ENCODE assay signal across 8 mouse cellular contexts in genomic region chr13:68607652-68608405, GRCm38 (mm10). TPM values are rescaled to one million over a fixed set of nuclear protein-coding genes. Genes with fewer than 3 reads are reported as not detected.
DNase-seq lines count a peak whose midpoint lies in the region; ATAC-seq and TF ChIP-seq lines count a peak whose summit lies in the region.

No protein-coding gene starts in this region.

- no peaks in the 10 kb centered on the region for H3K27me3 ChIP-seq in kidney, embryonic 16.5 days (ENCODE audit: insufficient read depth, low read length)
- no peaks in the 10 kb centered on the region for H3K27me3 ChIP-seq in hindbrain, embryonic 15.5 days
- H3K27me3 ChIP-seq in midbrain, embryonic 15.5 days (replicated peaks), result no peaks in the 10 kb centered on the region

- H3K9ac ChIP-seq in kidney, embryonic 16.5 days (replicated peaks; ENCODE audit: low read length), result peak overlapping the region; percentile 35; the same call in 1 of the 2 replicates
- H3K9ac ChIP-seq in hindbrain, embryonic 15.5 days, result no peak overlapping the region
- no peak overlapping the region; the same call in 1 of the 2 replicates for H3K9ac ChIP-seq in midbrain, embryonic 15.5 days

- H3K4me2 ChIP-seq in kidney, embryonic 16.5 days (replicated peaks; ENCODE audit: low read depth, low read length), result peak overlapping the region; percentile 45
- peak overlapping the region; percentile 33 for H3K4me2 ChIP-seq in hindbrain, embryonic 15.5 days
- peak overlapping the region; percentile 27 for H3K4me2 ChIP-seq in midbrain, embryonic 15.5 days

- no peaks in the 10 kb centered on the region; the same call in 1 of the 2 replicates for H3K4me1 ChIP-seq in kidney, embryonic 16.5 days (ENCODE audit: insufficient read depth, low read length)
- peaks cover 22% of the 10 kb centered on the region for H3K4me1 ChIP-seq in hindbrain, embryonic 15.5 days (replicated peaks)
- peaks cover 21% of the 10 kb centered on the region for H3K4me1 ChIP-seq in midbrain, embryonic 15.5 days

- H3K9me3 ChIP-seq in kidney, embryonic 16.5 days (ENCODE audit: low read length), result no peaks in the 10 kb centered on the region
- no peaks in the 10 kb centered on the region for H3K9me3 ChIP-seq in hindbrain, embryonic 15.5 days
- H3K9me3 ChIP-seq in midbrain, embryonic 15.5 days, result no peaks in the 10 kb centered on the region

- H3K4me3 ChIP-seq in kidney, embryonic 16.5 days (ENCODE audit: low read length), result peak overlapping the region; percentile 25
- peak overlapping the region; percentile 2; the same call in 1 of the 2 replicates for H3K4me3 ChIP-seq in hindbrain, embryonic 15.5 days
- 0 out of 2 replicates have a peak overlapping the region, but pooled peaks have one; percentile 2 for H3K4me3 ChIP-seq in midbrain, embryonic 15.5 days

- 44% methylated on average over 21 of the region's 21 CpGs for WGBS in kidney, embryonic 16.5 days
- WGBS in hindbrain, embryonic 15.5 days, result 52% methylated on average over 21 of the region's 21 CpGs
- 50% methylated on average over 21 of the region's 21 CpGs for WGBS in midbrain, embryonic 15.5 days

- TF ChIP-seq POLR2A in brain, embryonic 14.5 days (IDR thresholded peaks at IDR 0.05; ENCODE audit: borderline replicate concordance, extremely low read depth, insufficient read depth, insufficient read length, poor library complexity, severe bottlenecking), result no peak

- DNase-seq in kidney, adult 8-10 months, result no peak
- DNase-seq in brain, embryonic 14.5 days (ENCODE audit: low read depth), result peak; percentile 55
- no peak for DNase-seq in spleen, postnatal 4 days (ENCODE audit: low spot score in 2 of 2)
- DNase-seq in thymus, postnatal 0 days (ENCODE audit: low spot score), result no peak
- DNase-seq in cerebellum, adult 18-20 months, result no peak

- no peak for TF ChIP-seq CTCF in brain, embryonic 14.5 days (IDR thresholded peaks at IDR 0.05; ENCODE audit: borderline replicate concordance, extremely low read depth, insufficient read depth, insufficient read length)

- no peaks in the 10 kb centered on the region for H3K36me3 ChIP-seq in kidney, embryonic 16.5 days (ENCODE audit: insufficient read depth, low read length)
- no peaks in the 10 kb centered on the region for H3K36me3 ChIP-seq in hindbrain, embryonic 15.5 days
- no peaks in the 10 kb centered on the region for H3K36me3 ChIP-seq in midbrain, embryonic 15.5 days (replicated peaks)

- peak; percentile 43 for ATAC-seq in kidney, embryonic 16.5 days (ENCODE audit: low FRiP score, low TSS enrichment)
- ATAC-seq in hindbrain, embryonic 15.5 days (ENCODE audit: low FRiP score, low read depth), result peak; percentile 57
- ATAC-seq in midbrain, embryonic 15.5 days (replicated peaks), result peak; percentile 65

- 0 out of 2 replicates have a peak overlapping the region, but pooled peaks have one; percentile 10 for H3K27ac ChIP-seq in kidney, embryonic 16.5 days (ENCODE audit: low read length)
- 0 out of 2 replicates have a peak overlapping the region, but pooled peaks have one; percentile 9 for H3K27ac ChIP-seq in hindbrain, embryonic 15.5 days (replicated peaks)
- H3K27ac ChIP-seq in midbrain, embryonic 15.5 days, result peak overlapping the region; percentile 57; the same call in 1 of the 2 replicates

RNA-seq across cellular contexts. Expression of gene 1700001L19Rik, which starts 10.6 kb away (rescaled TPM):
- polyA plus RNA-seq in kidney, embryonic 16.5 days (2015; fragmentation: Nextera tagmentation; extraction: Ambion mirVana), result 0.35 and 0.49 TPM in 2 replicates
- 1.6 and 2.8 TPM in 2 replicates for polyA plus RNA-seq in brain, embryonic 14.5 days (2012; rRNA removed)
- polyA plus RNA-seq in hindbrain, embryonic 15.5 days (2015; fragmentation: Nextera tagmentation; extraction: Ambion mirVana), result 8.1 and 8.7 TPM in 2 replicates
- 9.6 and 9.8 TPM in 2 replicates for polyA plus RNA-seq in midbrain, embryonic 15.5 days (2015; fragmentation: Nextera tagmentation; extraction: Ambion mirVana)
- polyA plus RNA-seq in thymus, postnatal 0 days (2015; fragmentation: Nextera tagmentation; extraction: Ambion mirVana), result 0.10 TPM in 1 of 2 replicates, not detected in the other

RNA-seq across cellular contexts. Expression of gene Fastkd3, which starts 25.8 kb away (rescaled TPM):
- 33.9 and 34.3 TPM in 2 replicates for polyA plus RNA-seq in kidney, embryonic 16.5 days (2015; fragmentation: Nextera tagmentation; extraction: Ambion mirVana)
- 24.1 and 28.2 TPM in 2 replicates for polyA plus RNA-seq in brain, embryonic 14.5 days (2012; rRNA removed)
- 20.6 and 23.0 TPM in 2 replicates for polyA plus RNA-seq in hindbrain, embryonic 15.5 days (2015; fragmentation: Nextera tagmentation; extraction: Ambion mirVana)
- polyA plus RNA-seq in midbrain, embryonic 15.5 days (2015; fragmentation: Nextera tagmentation; extraction: Ambion mirVana), result 22.8 and 23.8 TPM in 2 replicates
- 27.0 and 30.3 TPM in 2 replicates for polyA plus RNA-seq in thymus, postnatal 0 days (2015; fragmentation: Nextera tagmentation; extraction: Ambion mirVana)

RNA-seq across cellular contexts. Expression of gene Mtrr, which starts 25.9 kb away (rescaled TPM):
- 21.7 and 23.7 TPM in 2 replicates for polyA plus RNA-seq in kidney, embryonic 16.5 days (2015; fragmentation: Nextera tagmentation; extraction: Ambion mirVana)
- 12.4 and 16.0 TPM in 2 replicates for polyA plus RNA-seq in brain, embryonic 14.5 days (2012; rRNA removed)
- polyA plus RNA-seq in hindbrain, embryonic 15.5 days (2015; fragmentation: Nextera tagmentation; extraction: Ambion mirVana), result 13.2 and 13.8 TPM in 2 replicates
- 12.9 and 14.4 TPM in 2 replicates for polyA plus RNA-seq in midbrain, embryonic 15.5 days (2015; fragmentation: Nextera tagmentation; extraction: Ambion mirVana)
- polyA plus RNA-seq in thymus, postnatal 0 days (2015; fragmentation: Nextera tagmentation; extraction: Ambion mirVana), result 15.1 and 16.7 TPM in 2 replicates
